Mouse (Mus musculus): ENCODE measurements around the gene Slc5a2.

DNA sequence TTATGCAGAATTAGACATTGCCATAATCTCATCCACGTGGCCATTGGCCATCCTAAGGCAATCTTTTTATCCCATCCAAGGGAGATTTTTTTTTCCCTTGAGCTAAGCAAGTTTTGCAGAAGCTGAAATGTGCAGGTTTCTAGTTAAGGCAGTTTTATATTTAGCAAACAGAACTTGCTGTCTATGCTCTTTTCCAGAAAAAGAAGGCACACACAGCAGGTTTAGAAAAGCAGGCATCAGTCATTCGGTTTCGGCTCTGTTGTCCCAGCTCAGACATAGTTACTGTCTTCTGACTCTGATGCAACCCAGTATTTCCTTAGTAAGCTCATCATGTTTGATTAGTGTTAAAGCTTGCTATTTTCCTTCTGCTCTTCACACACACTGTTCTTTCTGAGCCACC is 44.5 kb upstream of the Slc5a2 start:
- TF ChIP-seq POLR2A (IDR thresholded peaks at IDR 0.05; ENCODE audit: low read depth, low read length): no peak
- TF ChIP-seq CTCF (IDR thresholded peaks at IDR 0.05; ENCODE audit: borderline replicate concordance, insufficient read depth, low read length): no peak
